Mouse (Mus musculus) heart, postnatal 14 days (tissue): ENCODE results near the gene Gm42417. TPM values are rescaled to one million over a fixed set of nuclear protein-coding genes. Genes with fewer than 3 reads are reported as not detected.

Experiments used
- DNase-seq, 2 experiments: peaks; one replicate each; pipeline ENCODE4 v3.0.0; 2021 to 2022
- intact Hi-C: fragments of 180-260 bp; cut with DNase I; formaldehyde crosslinking; loops from one replicate; pipeline ENCODE4 v1.15.1; 2025
- total RNA-seq, 2 experiments: library from RNA; stranded (reverse); gene quantifications; 2 replicates each; pipeline ENCODE4 v1.2.3; 2021

The Gm42417 gene
- total RNA-seq, 2 experiments from 2014 or later, result 52.6 to 94.6 TPM

- no peak for DNase-seq
- intact Hi-C loops, result no loop called here
These were observed 27.2 kb upstream of the Gm42417 start for GRCm38 (mm10) chr1:36566425-36566824.

- intact Hi-C loops, result no loop called here
These were observed 24.9 kb upstream of the Gm42417 start for GRCm38 (mm10) chr1:36564101-36564500.

GRCm38 (mm10) chr1:36563632-36564031, 24.4 kb upstream of the Gm42417 start:
- no peak for DNase-seq
- intact Hi-C loops, result no loop called here

More at GRCm38 (mm10) chr1:36564101-36564500, 24.9 kb upstream of the Gm42417 start:
- peak; percentile 59 for DNase-seq

GRCm38 (mm10) chr1:36563197-36563596, 24.0 kb upstream of the Gm42417 start:
- DNase-seq, result peak in 1 of 2 experiments; percentile 32
- intact Hi-C loops, result no loop called here

GRCm38 (mm10) chr1:36562388-36562787, 23.2 kb upstream of the Gm42417 start:
- intact Hi-C loops, result no loop called here
- no peak for DNase-seq

GRCm38 (mm10) chr1:36560903-36561302, 21.7 kb upstream of the Gm42417 start:
- intact Hi-C loops, result no loop called here
- peak in 1 of 2 experiments; percentile 34 for DNase-seq

GRCm38 (mm10) chr1:36559888-36560287, 20.7 kb upstream of the Gm42417 start:
- no peak for DNase-seq
- intact Hi-C loops, result no loop called here

- intact Hi-C loops, result no loop called here
- peak in 1 of 2 experiments; percentile 20 for DNase-seq
These were observed 20.0 kb upstream of the Gm42417 start for GRCm38 (mm10) chr1:36559256-36559655.

- DNase-seq, result peak; percentile 84
- intact Hi-C loops, result no loop called here
These were observed 19.1 kb upstream of the Gm42417 start, which contains the start of gene Sema4c for GRCm38 (mm10) chr1:36558031-36558993. Gene Sema4c, minus strand, starts transcription at chr1:36558349.

- intact Hi-C loops, result loop anchor here (2.0 kb wide), 3 partner anchors 31 to 77 kb away; no protein-coding TSS in a partner anchor
- peak; percentile 93 for DNase-seq
These were observed 18.3 kb upstream of the Gm42417 start for GRCm38 (mm10) chr1:36557457-36558011.

- intact Hi-C loops, result loop anchor here (2.0 kb wide), 3 partner anchors 32 to 78 kb away; no protein-coding TSS in a partner anchor
- peak; percentile 95 to 97 for DNase-seq
These were observed 17.6 kb upstream of the Gm42417 start for GRCm38 (mm10) chr1:36556553-36557456.

- intact Hi-C loops, result loop anchor here (2.0 kb wide), 3 partner anchors 33 to 79 kb away; no protein-coding TSS in a partner anchor
- peak in 1 of 2 experiments; percentile 43 for DNase-seq
These were observed 16.7 kb upstream of the Gm42417 start for GRCm38 (mm10) chr1:36555798-36556395.

GRCm38 (mm10) chr1:36554633-36555399, 15.6 kb upstream of the Gm42417 start:
- intact Hi-C loops, result no loop called here
- DNase-seq, result no peak

GRCm38 (mm10) chr1:36552506-36552905, 13.3 kb upstream of the Gm42417 start:
- intact Hi-C loops, result no loop called here
- no peak for DNase-seq

- intact Hi-C loops, result no loop called here
- no peak for DNase-seq
These were observed 12.7 kb upstream of the Gm42417 start for GRCm38 (mm10) chr1:36551904-36552303.

GRCm38 (mm10) chr1:36550075-36550863, 11.0 kb upstream of the Gm42417 start:
- DNase-seq, result no peak
- intact Hi-C loops, result no loop called here

GRCm38 (mm10) chr1:36549491-36549890, 10.3 kb upstream of the Gm42417 start:
- no peak for DNase-seq
- intact Hi-C loops, result loop anchor here (2.0 kb wide), 1 partner anchor 115 kb away; no protein-coding TSS in a partner anchor

- intact Hi-C loops, result loop anchor here (2.0 kb wide), 1 partner anchor 116 kb away; no protein-coding TSS in a partner anchor
- DNase-seq, result no peak
These were observed 9.5 kb upstream of the Gm42417 start for GRCm38 (mm10) chr1:36548771-36549170.
